Mouse (Mus musculus): Measurements from ENCODE around the gene Fbxo47. TPM values are rescaled to one million over a fixed set of nuclear protein-coding genes. Genes with fewer than 3 reads are reported as not detected.

The Fbxo47 gene
- total RNA-seq (2021): under 1 TPM; 0.35 to 0.75 TPM
- long read RNA-seq, experiment 1, partial matches to known transcripts: 0 of 1 reads
- long read RNA-seq, experiment 1, other reads (novel, unspliced or antisense): 1 of 1 reads
- long read RNA-seq, experiment 2, partial matches to known transcripts: 0 of 1 reads
- long read RNA-seq, experiment 2, other reads (novel, unspliced or antisense): 1 of 1 reads

- peak; percentile 98 for DNase-seq
Measured at GRCm38 (mm10) chr11:97883918-97884600, at the start of gene Fbxo47. Gene Fbxo47, minus strand, starts transcription at chr11:97884154.

DNA sequence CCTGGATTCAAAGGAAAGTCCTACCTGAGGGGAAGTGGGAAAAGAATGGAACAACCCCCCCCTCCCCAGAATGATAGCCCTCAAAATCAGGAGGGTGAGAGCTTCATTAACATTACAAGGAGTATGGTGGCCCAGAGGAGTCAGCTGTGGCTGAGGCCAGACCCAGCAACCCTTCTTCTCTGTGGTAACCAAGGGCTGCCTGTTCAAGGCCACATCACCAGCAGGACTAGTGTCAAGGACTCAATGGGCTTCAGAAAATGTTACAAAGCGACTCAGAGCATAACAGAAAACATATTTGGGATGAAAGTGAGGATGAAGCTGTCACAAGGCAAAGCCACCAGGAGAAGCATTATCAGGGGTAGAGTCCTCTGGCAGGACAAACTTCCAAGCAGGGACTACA, 49.6 kb upstream of the Fbxo47 start:
- DNase-seq: no peak

DNA sequence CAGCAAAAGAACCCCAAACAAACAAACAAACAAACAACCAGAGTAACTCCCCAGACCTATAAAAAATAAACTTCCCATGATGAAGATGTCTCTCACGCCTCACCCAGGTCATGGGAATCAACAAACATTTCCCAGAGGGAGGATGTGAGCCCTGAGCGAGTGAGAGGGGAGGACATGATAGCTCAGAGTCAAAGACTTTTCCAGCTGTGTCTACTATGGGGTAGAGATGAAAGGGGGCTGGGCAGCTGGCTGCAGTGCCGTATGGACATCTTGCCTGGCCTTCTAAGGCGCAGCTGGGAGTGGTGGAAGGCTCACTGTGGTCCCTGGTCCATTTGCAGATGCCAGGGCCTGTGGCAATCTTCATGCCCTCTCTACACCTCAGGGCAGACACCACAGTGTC, 45.0 kb upstream of the Fbxo47 start:
- peak; percentile 14 to 29 for DNase-seq

GRCm38 (mm10) chr11:97924217-97924616, 40.3 kb upstream of the Fbxo47 start:
- no peak for DNase-seq

DNA sequence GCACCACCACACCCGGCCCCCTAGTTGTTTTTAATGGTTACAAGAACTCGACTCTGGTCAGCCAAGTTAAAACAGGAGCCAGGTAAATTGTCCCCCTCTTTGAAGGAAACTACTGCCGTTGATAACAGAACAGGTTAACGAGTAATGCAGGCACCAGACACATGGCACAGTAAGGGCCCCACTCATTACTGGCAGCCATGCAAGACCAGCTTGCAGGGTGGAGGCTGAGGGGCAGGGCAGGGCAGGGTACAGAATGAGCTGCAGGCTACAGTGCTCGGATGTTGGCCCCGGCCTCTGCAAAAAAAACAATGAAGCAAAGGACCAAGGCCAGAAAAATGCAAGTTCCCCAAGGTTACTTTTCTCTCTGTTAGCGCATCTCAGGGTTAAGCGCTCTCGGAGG, 39.7 kb upstream of the Fbxo47 start:
- DNase-seq: no peak

DNA sequence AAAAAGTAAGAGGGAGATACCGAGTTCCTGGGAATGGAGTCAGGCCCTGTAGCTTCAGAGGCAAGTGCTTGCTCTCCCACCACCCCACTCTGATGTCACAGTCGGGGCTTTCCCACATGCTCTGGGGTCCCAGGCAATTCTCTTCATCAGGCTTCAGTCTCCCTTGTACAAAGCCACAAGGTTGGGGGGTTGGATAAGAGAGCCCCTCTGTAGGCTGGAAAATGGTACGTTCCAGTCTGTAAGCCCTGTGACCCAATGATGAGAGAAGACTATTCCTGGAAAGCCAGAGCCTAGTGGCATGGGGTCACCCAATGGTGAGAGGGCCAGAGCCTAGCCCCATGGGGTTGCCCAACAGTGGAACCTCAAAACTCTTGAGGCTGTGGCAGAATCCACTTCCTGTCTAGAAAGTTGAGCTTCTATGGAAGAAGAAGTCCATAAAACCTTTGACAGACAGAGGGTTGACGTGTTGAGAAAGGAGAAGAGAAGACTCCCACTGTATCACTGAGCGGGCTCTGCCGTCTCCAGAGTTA, 32.1 kb upstream of the Fbxo47 start:
- no peak for DNase-seq

- DNase-seq: no peak
Measured at GRCm38 (mm10) chr11:97915471-97915870, 31.5 kb upstream of the Fbxo47 start.

- DNase-seq: no peak
Measured at GRCm38 (mm10) chr11:97913111-97913510, 29.2 kb upstream of the Fbxo47 start.

- no peak for DNase-seq
Measured at GRCm38 (mm10) chr11:97908634-97909348, 24.8 kb upstream of the Fbxo47 start.

- no peak for DNase-seq
Measured at GRCm38 (mm10) chr11:97907935-97908334, 24.0 kb upstream of the Fbxo47 start.

- peak in 1 of 2 experiments; percentile 35 for DNase-seq
Measured at GRCm38 (mm10) chr11:97906905-97907304, 23.0 kb upstream of the Fbxo47 start.

DNA sequence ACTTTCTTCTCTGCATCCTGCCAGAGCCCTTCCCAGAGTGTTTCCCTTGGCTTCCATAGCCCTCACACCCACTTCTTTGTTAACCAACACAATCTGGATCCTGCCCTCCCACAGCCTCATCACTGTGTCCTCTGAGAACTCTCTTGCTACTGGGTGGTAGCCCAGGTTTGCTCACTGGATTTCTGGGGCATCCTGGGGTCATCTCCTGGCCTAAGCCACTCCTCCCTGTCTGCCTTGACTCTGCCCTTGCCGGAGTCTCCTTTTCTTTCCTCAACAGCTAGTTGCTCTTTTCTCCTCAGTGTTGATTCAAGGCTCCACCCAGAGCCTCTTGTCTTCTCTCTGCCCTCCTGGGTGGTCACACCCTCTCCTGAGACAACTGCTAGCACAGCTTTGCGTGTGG, 22.0 kb upstream of the Fbxo47 start:
- DNase-seq: no peak

- no peak for DNase-seq
Measured at GRCm38 (mm10) chr11:97905540-97905939, 21.6 kb upstream of the Fbxo47 start.

DNA sequence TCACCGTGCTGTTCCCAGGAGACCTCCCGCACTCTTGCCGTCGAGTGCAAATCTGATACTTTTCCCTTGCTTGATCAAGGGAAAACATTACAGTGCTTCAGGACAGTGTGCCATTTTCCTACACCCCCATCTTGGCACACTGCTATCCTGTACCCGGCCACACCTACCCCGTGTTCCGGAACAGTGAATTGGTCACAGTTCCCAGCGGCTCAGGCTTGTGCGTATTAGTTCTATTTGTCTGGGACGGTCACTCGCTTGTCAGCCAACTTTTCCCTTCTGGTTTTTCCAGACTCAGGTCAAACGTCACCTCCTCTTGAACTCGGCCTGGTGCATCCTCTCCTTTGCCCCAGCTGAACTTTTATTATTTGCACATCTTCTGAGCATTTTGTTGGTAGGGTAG, 20.8 kb upstream of the Fbxo47 start:
- DNase-seq: peak in 1 of 2 experiments; percentile 37

- no peak for DNase-seq
Measured at GRCm38 (mm10) chr11:97901806-97902205, 17.9 kb upstream of the Fbxo47 start.

GRCm38 (mm10) chr11:97899822-97900221, 15.9 kb upstream of the Fbxo47 start:
- DNase-seq: peak; percentile 93 to 95

DNA sequence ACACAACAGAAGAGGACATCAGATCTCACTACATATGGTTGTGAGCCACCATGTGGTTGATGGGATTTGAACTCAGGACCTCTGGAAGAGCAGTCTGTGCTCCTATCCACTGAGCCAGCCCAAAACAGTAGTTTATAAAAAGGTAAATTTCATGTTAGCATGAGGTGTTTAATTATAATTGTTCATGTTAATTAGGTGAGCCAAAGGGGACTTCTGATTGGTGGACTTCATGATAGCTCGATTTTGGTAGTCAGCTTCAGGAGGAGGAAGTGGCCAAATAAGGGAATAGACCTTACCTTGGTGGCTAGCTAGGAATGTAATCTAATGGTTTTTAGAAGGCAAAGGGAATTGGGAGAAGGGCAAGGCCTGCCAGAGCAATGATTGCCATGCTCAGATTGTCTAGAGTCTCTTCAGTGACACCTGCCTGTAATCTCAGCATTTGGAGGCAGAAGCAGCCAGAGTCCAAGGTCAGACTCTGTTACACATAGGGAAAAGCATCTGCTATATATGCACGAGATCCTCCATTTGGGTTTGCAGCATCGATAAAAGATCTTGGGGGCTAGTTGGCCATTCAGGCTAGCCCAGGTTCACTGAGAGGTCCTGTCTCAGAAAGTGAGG, 13.7 kb upstream of the Fbxo47 start:
- DNase-seq: no peak

- no peak for DNase-seq
Measured at GRCm38 (mm10) chr11:97896655-97897054, 12.7 kb upstream of the Fbxo47 start.

DNA sequence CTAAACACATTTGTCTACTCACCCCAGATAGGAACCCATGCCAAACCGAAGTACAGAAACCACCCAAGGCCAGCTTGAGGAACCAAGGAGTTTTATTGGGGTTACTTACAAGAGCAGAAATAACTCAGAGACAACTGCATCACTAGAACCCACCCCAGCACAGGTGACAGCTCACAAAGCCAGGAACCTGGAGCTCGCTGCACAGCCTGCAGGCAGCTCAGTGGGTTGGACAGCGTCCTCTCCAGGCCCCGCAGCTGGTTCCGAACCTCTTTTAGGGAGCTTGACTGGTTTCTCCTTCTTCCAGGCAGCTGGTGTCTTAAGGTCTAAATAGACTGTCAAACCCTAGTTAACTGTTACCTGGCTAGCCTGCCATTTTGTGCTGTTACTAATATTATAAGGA, 7.9 kb upstream of the Fbxo47 start:
- no peak for DNase-seq

DNA sequence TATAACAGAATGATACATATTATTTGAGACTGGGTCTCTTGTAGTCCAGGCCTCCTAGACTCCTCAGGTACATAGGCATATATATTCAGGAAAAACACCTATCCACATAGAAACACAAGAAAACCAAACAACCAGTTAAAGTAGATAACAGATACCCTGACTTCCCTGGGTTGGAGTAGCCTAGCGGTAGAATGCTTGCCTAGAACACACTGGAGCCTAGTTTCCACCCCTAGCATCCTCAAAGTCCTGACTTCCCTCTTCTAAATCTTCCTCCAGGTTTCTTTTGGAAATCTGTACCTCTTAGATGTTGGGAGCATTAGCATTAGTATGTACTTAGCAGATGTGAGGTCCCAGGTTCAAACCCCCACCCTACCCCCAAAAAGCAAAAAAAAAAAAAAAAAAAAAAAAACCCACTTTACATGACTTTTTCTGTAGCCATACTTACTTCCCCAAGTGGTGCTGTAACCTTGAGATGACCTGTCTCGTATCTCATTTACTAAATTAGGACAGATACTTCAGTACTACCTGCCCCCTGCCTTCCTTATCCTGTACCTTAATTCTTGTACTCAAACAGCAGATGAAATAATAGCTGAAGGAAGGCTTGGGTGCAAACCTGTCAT, 1.5 kb upstream of the Fbxo47 start:
- no peak for DNase-seq

GRCm38 (mm10) chr11:97884601-97885185, 739 bp upstream of the Fbxo47 start:
- no peak for DNase-seq

- DNase-seq: peak; percentile 83 to 85
Measured at GRCm38 (mm10) chr11:97883542-97883917, 424 bp downstream of the Fbxo47 start.
